Mouse (Mus musculus): ENCODE results near the gene Hs6st1. TPM values are rescaled to one million over a fixed set of nuclear protein-coding genes. Genes with fewer than 3 reads are reported as not detected.

Gene Hs6st1
- polyA plus RNA-seq, 1 experiment from 2014 or later, result 5.7 TPM

GRCm38 (mm10) chr1:36078250-36078649, 10.1 kb downstream of the Hs6st1 start:
- DNase-seq (ENCODE audit: low spot score), result no peak
- Histone ChIP-seq H3K27ac (no peak overlapping the region), H3K4me1 (peaks cover 52% of the 10 kb centered on the region), H3K27me3 (ENCODE audit: insufficient read depth, poor library complexity, severe bottlenecking) (no peaks in the 10 kb centered on the region), H3K36me3 (peaks cover 42% of the 10 kb centered on the region), H3K4me3 (no peak overlapping the region), H3K9me3 (no peaks in the 10 kb centered on the region)
- WGBS, result 88% methylated on average over 1 of the region's 1 CpGs

- H3K36me3 ChIP-seq, result peaks cover 50% of the 10 kb centered on the region
These were observed 11.5 kb downstream of the Hs6st1 start for GRCm38 (mm10) chr1:36079679-36080078.

GRCm38 (mm10) chr1:36080974-36081373, 12.8 kb downstream of the Hs6st1 start:
- Histone ChIP-seq H3K4me3 (no peak overlapping the region), H3K27ac (no peak overlapping the region), H3K9me3 (no peaks in the 10 kb centered on the region), H3K4me1 (peaks cover 33% of the 10 kb centered on the region), H3K36me3 (peaks cover 53% of the 10 kb centered on the region), H3K27me3 (ENCODE audit: insufficient read depth, poor library complexity, severe bottlenecking) (no peaks in the 10 kb centered on the region)
- 93% methylated on average over 5 of the region's 5 CpGs for WGBS
- no peak for DNase-seq (ENCODE audit: low spot score)

More at GRCm38 (mm10) chr1:36079679-36080078, 11.5 kb downstream of the Hs6st1 start:
- DNase-seq (ENCODE audit: low spot score), result no peak
- H3K9me3 ChIP-seq, result no peaks in the 10 kb centered on the region
- H3K4me3 ChIP-seq, result no peak overlapping the region
- H3K27ac ChIP-seq, result no peak overlapping the region
- H3K4me1 ChIP-seq, result peaks cover 39% of the 10 kb centered on the region
- H3K27me3 ChIP-seq (ENCODE audit: insufficient read depth, poor library complexity, severe bottlenecking), result no peaks in the 10 kb centered on the region
- WGBS, result 81% methylated on average over 8 of the region's 8 CpGs

- Histone ChIP-seq H3K9me3 (no peaks in the 10 kb centered on the region), H3K4me1 (peaks cover 26% of the 10 kb centered on the region), H3K27ac (no peak overlapping the region), H3K27me3 (ENCODE audit: insufficient read depth, poor library complexity, severe bottlenecking) (no peaks in the 10 kb centered on the region), H3K36me3 (peaks cover 55% of the 10 kb centered on the region), H3K4me3 (no peak overlapping the region)
- no peak for DNase-seq (ENCODE audit: low spot score)
- 88% methylated on average over 6 of the region's 6 CpGs for WGBS
These were observed 14.0 kb downstream of the Hs6st1 start for GRCm38 (mm10) chr1:36082184-36082583.

GRCm38 (mm10) chr1:36083554-36083953, 15.4 kb downstream of the Hs6st1 start:
- Histone ChIP-seq H3K36me3 (peaks cover 46% of the 10 kb centered on the region), H3K4me3 (no peak overlapping the region)
- 88% methylated on average over 5 of the region's 5 CpGs for WGBS

GRCm38 (mm10) chr1:36085069-36085468, 16.9 kb downstream of the Hs6st1 start:
- Histone ChIP-seq H3K4me1 (peaks cover 39% of the 10 kb centered on the region), H3K27me3 (ENCODE audit: insufficient read depth, poor library complexity, severe bottlenecking) (no peaks in the 10 kb centered on the region), H3K4me3 (no peak overlapping the region), H3K9me3 (no peaks in the 10 kb centered on the region), H3K27ac (no peak overlapping the region), H3K36me3 (peaks cover 46% of the 10 kb centered on the region)
- WGBS, result 87% methylated on average over 5 of the region's 5 CpGs
- no peak for DNase-seq (ENCODE audit: low spot score)

More at GRCm38 (mm10) chr1:36083554-36083953, 15.4 kb downstream of the Hs6st1 start:
- no peak for DNase-seq (ENCODE audit: low spot score)
- Histone ChIP-seq H3K27ac (no peak overlapping the region), H3K27me3 (ENCODE audit: insufficient read depth, poor library complexity, severe bottlenecking) (no peaks in the 10 kb centered on the region), H3K4me1 (peaks cover 30% of the 10 kb centered on the region), H3K9me3 (no peaks in the 10 kb centered on the region)

GRCm38 (mm10) chr1:36088367-36088766, 20.2 kb downstream of the Hs6st1 start:
- peaks cover 43% of the 10 kb centered on the region for H3K4me1 ChIP-seq
- WGBS, result 55% methylated on average over 4 of the region's 4 CpGs
- H3K36me3 ChIP-seq, result peaks cover 35% of the 10 kb centered on the region
- H3K9me3 ChIP-seq, result no peaks in the 10 kb centered on the region
- H3K27me3 ChIP-seq (ENCODE audit: insufficient read depth, poor library complexity, severe bottlenecking), result no peaks in the 10 kb centered on the region
- H3K4me3 ChIP-seq, result no peak overlapping the region
- DNase-seq (ENCODE audit: low spot score), result no peak
- peak overlapping the region; percentile 62 for H3K27ac ChIP-seq

- no peaks in the 10 kb centered on the region for H3K27me3 ChIP-seq (ENCODE audit: insufficient read depth, poor library complexity, severe bottlenecking)
- H3K9me3 ChIP-seq, result no peaks in the 10 kb centered on the region
- no peak overlapping the region for H3K4me3 ChIP-seq
- H3K4me1 ChIP-seq, result peaks cover 43% of the 10 kb centered on the region
- DNase-seq (ENCODE audit: low spot score), result no peak
- peak overlapping the region; percentile 71 for H3K27ac ChIP-seq
- H3K36me3 ChIP-seq, result peaks cover 36% of the 10 kb centered on the region
- WGBS, result 38% methylated on average over 1 of the region's 1 CpGs
These were observed 21.3 kb downstream of the Hs6st1 start for GRCm38 (mm10) chr1:36089481-36089880.

- DNase-seq (ENCODE audit: low spot score), result no peak
- WGBS, result 49% methylated on average over 6 of the region's 6 CpGs
- peaks cover 36% of the 10 kb centered on the region for H3K36me3 ChIP-seq
These were observed 22.0 kb downstream of the Hs6st1 start for GRCm38 (mm10) chr1:36090011-36090721.

GRCm38 (mm10) chr1:36090722-36091110, 22.5 kb downstream of the Hs6st1 start:
- H3K27me3 ChIP-seq (ENCODE audit: insufficient read depth, poor library complexity, severe bottlenecking), result no peaks in the 10 kb centered on the region
- peaks cover 51% of the 10 kb centered on the region for H3K4me1 ChIP-seq
- 88% methylated on average over 4 of the region's 4 CpGs for WGBS
- DNase-seq (ENCODE audit: low spot score), result no peak
- no peak overlapping the region for H3K4me3 ChIP-seq
- peaks cover 37% of the 10 kb centered on the region for H3K36me3 ChIP-seq
- H3K27ac ChIP-seq, result peak overlapping the region; percentile 71; the same call in 1 of the 2 replicates
- no peaks in the 10 kb centered on the region for H3K9me3 ChIP-seq

More at GRCm38 (mm10) chr1:36090011-36090721, 22.0 kb downstream of the Hs6st1 start:
- peaks cover 46% of the 10 kb centered on the region for H3K4me1 ChIP-seq
- peak overlapping the region; percentile 71 for H3K27ac ChIP-seq
- H3K27me3 ChIP-seq (ENCODE audit: insufficient read depth, poor library complexity, severe bottlenecking), result no peaks in the 10 kb centered on the region
- no peaks in the 10 kb centered on the region for H3K9me3 ChIP-seq
- H3K4me3 ChIP-seq, result no peak overlapping the region

GRCm38 (mm10) chr1:36091246-36091645, 23.0 kb downstream of the Hs6st1 start:
- DNase-seq (ENCODE audit: low spot score), result no peak
- H3K36me3 ChIP-seq, result peaks cover 38% of the 10 kb centered on the region
- 70% methylated on average over 6 of the region's 6 CpGs for WGBS
- peaks cover 57% of the 10 kb centered on the region for H3K4me1 ChIP-seq
- H3K27me3 ChIP-seq (ENCODE audit: insufficient read depth, poor library complexity, severe bottlenecking), result no peaks in the 10 kb centered on the region
- H3K9me3 ChIP-seq, result no peaks in the 10 kb centered on the region
- H3K27ac ChIP-seq, result no peak overlapping the region
- no peak overlapping the region for H3K4me3 ChIP-seq

- DNase-seq (ENCODE audit: low spot score), result no peak
- H3K4me3 ChIP-seq, result no peak overlapping the region
- no peak overlapping the region for H3K27ac ChIP-seq
- no peaks in the 10 kb centered on the region for H3K27me3 ChIP-seq (ENCODE audit: insufficient read depth, poor library complexity, severe bottlenecking)
- H3K9me3 ChIP-seq, result no peaks in the 10 kb centered on the region
- peaks cover 59% of the 10 kb centered on the region for H3K4me1 ChIP-seq
- WGBS, result 95% methylated on average over 8 of the region's 8 CpGs
- peaks cover 40% of the 10 kb centered on the region for H3K36me3 ChIP-seq
These were observed 25.5 kb downstream of the Hs6st1 start for GRCm38 (mm10) chr1:36093741-36094140.

- Histone ChIP-seq H3K4me1 (peaks cover 54% of the 10 kb centered on the region), H3K4me3 (no peak overlapping the region), H3K36me3 (peaks cover 43% of the 10 kb centered on the region), H3K9me3 (no peaks in the 10 kb centered on the region), H3K27me3 (ENCODE audit: insufficient read depth, poor library complexity, severe bottlenecking) (no peaks in the 10 kb centered on the region), H3K27ac (0 out of 2 replicates have a peak overlapping the region, but pooled peaks have one; percentile 22)
- no peak for DNase-seq (ENCODE audit: low spot score)
- WGBS, result 76% methylated on average over 12 of the region's 12 CpGs
These were observed 27.4 kb downstream of the Hs6st1 start for GRCm38 (mm10) chr1:36095423-36096272.

Measured in heart, embryonic 10.5 days (tissue).